Mouse (Mus musculus) small intestine, adult 10 weeks (tissue): Measurements from ENCODE around the gene Carhsp1. TPM values are rescaled to one million over a fixed set of nuclear protein-coding genes. Genes with fewer than 3 reads are reported as not detected.

Experiments used
- polyA plus RNA-seq: library from polyadenylated mRNA; stranded (reverse); fragments of 350-450 nt; fragmentation: Illumina TruSeq; extraction: RNeasy Lipid Tissue Mini Kit (QIAGEN cat#74804); gene quantifications from one replicate; pipeline ENCODE4 v1.2.3, GENCODE M21; 2014; ENCODE audit warnings: low replicate concordance

The Carhsp1 gene
- 9.1 TPM for polyA plus RNA-seq

GRCm38 (mm10) chr16:8671551-8672349, at the start of gene Carhsp1:
TSS of gene Carhsp1 (minus strand) at chr16:8672155.

GRCm38 (mm10) chr16:8680470-8680869, 8.5 kb upstream of the Carhsp1 start, which contains the start of gene Gm5767:
TSS of gene Gm5767 (plus strand) at chr16:8680770.

GRCm38 (mm10) chr16:8637217-8638051, 34.5 kb downstream of the Carhsp1 start, which contains the start of the genes Pmm2 and Tmem186:
TSS of gene Pmm2 (plus strand) at chr16:8637674.
TSS of gene Tmem186 (minus strand) at chr16:8637712.

Other genes starting within 250 kb of the Carhsp1 start
- gene Tmem114, start 247.0 kb downstream of the Carhsp1 start, polyA plus RNA-seq, result not detected
- 0.48 TPM for gene Mettl22, start 201.4 kb downstream of the Carhsp1 start, polyA plus RNA-seq
- 38.1 TPM for gene Abat, start 158.7 kb downstream of the Carhsp1 start, polyA plus RNA-seq
- gene Pmm2, start 34.5 kb downstream of the Carhsp1 start, polyA plus RNA-seq, result 440 TPM
- 6.7 TPM for gene Tmem186, start 34.4 kb downstream of the Carhsp1 start, polyA plus RNA-seq
- not detected for gene Gm5767, start 8.6 kb upstream of the Carhsp1 start, polyA plus RNA-seq
- 194 TPM for gene Usp7, start 120.2 kb upstream of the Carhsp1 start, polyA plus RNA-seq
- 108 TPM for gene 1810013L24Rik, start 157.9 kb upstream of the Carhsp1 start, polyA plus RNA-seq